Mouse (Mus musculus) heart, embryonic 16.5 days (tissue): Measurements from ENCODE around the gene Slc10a6. TPM values are rescaled to one million over a fixed set of nuclear protein-coding genes. Genes with fewer than 3 reads are reported as not detected.

Experiments
- ATAC-seq: fragments of 200-750 bp; cut with Nextera tagmentation; replicated peaks from 2 replicates; pipeline ENCODE4 v1.8.0; 2017; ENCODE audit warnings: moderate number of reproducible peaks; ENCODE audit not compliant: insufficient read depth, low FRiP score; ENCODE audit errors: extremely low read depth
- H3K27ac ChIP-seq: fragments of 300-500 bp; sonication (generic); 2 replicates; pipeline ENCODE4 v1.5.1; 2014; ENCODE audit warnings: mild to moderate bottlenecking, low read length, control low read depth, moderate library complexity
- H3K27me3 ChIP-seq: fragments of 300-500 bp; sonication (generic); 2 replicates; pipeline ENCODE4 v1.6.1; 2014; ENCODE audit warnings: low read length, mixed read lengths; ENCODE audit not compliant: control insufficient read depth, insufficient read depth
- H3K36me3 ChIP-seq: fragments of 300-500 bp; sonication (generic); 2 replicates; pipeline ENCODE4 v1.6.1; 2014; ENCODE audit not compliant: control insufficient read depth, insufficient read depth
- H3K4me1 ChIP-seq: fragments of 300-500 bp; sonication (generic); 2 replicates; pipeline ENCODE4 v1.6.1; 2014; ENCODE audit warnings: low read length, mixed read lengths; ENCODE audit not compliant: control insufficient read depth, insufficient read depth
- H3K4me2 ChIP-seq: fragments of 300-500 bp; sonication (generic); 2 replicates; pipeline ENCODE4 v1.6.1; 2014; ENCODE audit warnings: low read depth, mild to moderate bottlenecking, control low read depth, low read length
- H3K4me3 ChIP-seq: fragments of 300-500 bp; sonication (generic); 2 replicates; pipeline ENCODE4 v1.5.1; 2014; ENCODE audit warnings: mild to moderate bottlenecking, control low read depth, low read length
- H3K9ac ChIP-seq: fragments of 300-500 bp; sonication (generic); 2 replicates; pipeline ENCODE4 v1.6.1; 2014; ENCODE audit warnings: low read length, control low read depth
- H3K9me3 ChIP-seq: fragments of 300-500 bp; sonication (generic); replicated peaks from 2 replicates; pipeline ENCODE4 v1.6.1; 2016; ENCODE audit warnings: low read length; ENCODE audit not compliant: control insufficient read depth
- WGBS: fragments of 180-500 bp; shearing (Covaris S2); extraction: QIAGEN DNeasy Blood & Tissue Kit; methylation state at CpG from one replicate; pipeline ENCODE4 v1.1.7; 2014; 5-methylcytosine and 5-hydroxymethylcytosine counted together
- polyA plus RNA-seq: library from polyadenylated mRNA; unstranded; fragments of >200 nt; fragmentation: Nextera tagmentation; extraction: Ambion mirVana; gene quantifications from 2 replicates; pipeline ENCODE4 v1.2.1, GENCODE M21; 2015

Gene Slc10a6
- polyA plus RNA-seq, 1 experiment from 2014 or later: 2.2 TPM

DNA sequence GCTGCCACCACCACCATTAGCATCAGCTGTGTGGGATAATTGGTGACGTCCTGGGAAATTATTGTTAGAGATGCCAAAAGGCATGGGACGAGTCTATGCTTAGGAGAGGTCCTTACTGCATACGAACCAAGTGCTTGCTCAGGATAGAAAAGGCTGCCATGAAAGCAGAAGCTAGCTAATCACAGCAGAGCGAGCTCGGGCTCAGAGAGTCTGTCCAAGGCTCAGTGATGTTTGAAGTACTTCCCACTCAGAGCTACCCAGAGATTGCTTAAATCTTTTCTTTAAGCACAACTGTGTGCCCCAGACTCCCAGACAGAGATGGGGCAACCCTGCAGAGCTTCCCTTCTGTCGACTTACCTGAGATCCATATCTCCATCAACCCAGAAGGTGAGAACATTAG lies 704 bp downstream of the Slc10a6 start:
- H3K27ac ChIP-seq: peak overlapping the region; percentile 91; the same call in 1 of the 2 replicates

DNA sequence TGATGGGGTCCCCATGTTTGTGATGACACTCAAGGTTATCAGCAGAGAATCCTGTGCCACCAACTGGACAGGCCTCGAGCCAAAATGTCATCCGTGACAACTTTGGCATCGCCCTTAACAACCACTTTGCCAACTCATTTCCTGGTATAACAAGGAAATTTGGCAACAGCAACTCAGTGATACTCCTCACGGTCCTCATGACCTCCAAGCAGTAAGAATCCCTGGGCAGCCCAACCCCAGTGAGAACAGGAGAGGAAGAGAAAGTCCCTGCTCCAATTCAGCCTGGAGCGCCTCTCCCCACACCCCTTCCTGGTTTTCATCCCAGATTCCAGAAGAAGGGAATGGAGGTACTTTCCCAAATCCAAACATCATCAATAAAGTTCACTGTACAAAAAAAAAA lies 4.4 kb downstream of the Slc10a6 start:
- no peaks in the 10 kb centered on the region for H3K27me3 ChIP-seq
- no peak overlapping the region for H3K27ac ChIP-seq
- peaks cover 41% of the 10 kb centered on the region for H3K4me1 ChIP-seq
- no peak for ATAC-seq
- H3K9ac ChIP-seq: no peak overlapping the region
- H3K4me2 ChIP-seq: no peak overlapping the region
- WGBS: 79% methylated on average over 5 of the region's 5 CpGs
- no peaks in the 10 kb centered on the region for H3K9me3 ChIP-seq
- no peak overlapping the region for H3K4me3 ChIP-seq
- no peaks in the 10 kb centered on the region for H3K36me3 ChIP-seq

More for the DNA sequence above, 704 bp downstream of the Slc10a6 start:
- H3K4me1 ChIP-seq: peaks cover 28% of the 10 kb centered on the region
- no peaks in the 10 kb centered on the region for H3K27me3 ChIP-seq
- no peaks in the 10 kb centered on the region for H3K36me3 ChIP-seq
- H3K4me3 ChIP-seq: no peak overlapping the region
- no peak for ATAC-seq
- WGBS: 68% methylated on average over 6 of the region's 6 CpGs
- H3K4me2 ChIP-seq: peak overlapping the region; percentile 49; the same call in 1 of the 2 replicates
- no peaks in the 10 kb centered on the region for H3K9me3 ChIP-seq
- no peak overlapping the region; the same call in 1 of the 2 replicates for H3K9ac ChIP-seq

- no peak overlapping the region for H3K4me2 ChIP-seq
- no peak overlapping the region for H3K4me3 ChIP-seq
- peaks cover 25% of the 10 kb centered on the region for H3K4me1 ChIP-seq
- H3K27me3 ChIP-seq: no peaks in the 10 kb centered on the region
- no peaks in the 10 kb centered on the region for H3K9me3 ChIP-seq
- H3K36me3 ChIP-seq: no peaks in the 10 kb centered on the region
- no peak overlapping the region for H3K9ac ChIP-seq
- no peak overlapping the region for H3K27ac ChIP-seq
- ATAC-seq: no peak
- 73% methylated on average over 5 of the region's 5 CpGs for WGBS
Observed at GRCm38 (mm10) chr5:103622321-103622720, 6.9 kb downstream of the Slc10a6 start.

DNA sequence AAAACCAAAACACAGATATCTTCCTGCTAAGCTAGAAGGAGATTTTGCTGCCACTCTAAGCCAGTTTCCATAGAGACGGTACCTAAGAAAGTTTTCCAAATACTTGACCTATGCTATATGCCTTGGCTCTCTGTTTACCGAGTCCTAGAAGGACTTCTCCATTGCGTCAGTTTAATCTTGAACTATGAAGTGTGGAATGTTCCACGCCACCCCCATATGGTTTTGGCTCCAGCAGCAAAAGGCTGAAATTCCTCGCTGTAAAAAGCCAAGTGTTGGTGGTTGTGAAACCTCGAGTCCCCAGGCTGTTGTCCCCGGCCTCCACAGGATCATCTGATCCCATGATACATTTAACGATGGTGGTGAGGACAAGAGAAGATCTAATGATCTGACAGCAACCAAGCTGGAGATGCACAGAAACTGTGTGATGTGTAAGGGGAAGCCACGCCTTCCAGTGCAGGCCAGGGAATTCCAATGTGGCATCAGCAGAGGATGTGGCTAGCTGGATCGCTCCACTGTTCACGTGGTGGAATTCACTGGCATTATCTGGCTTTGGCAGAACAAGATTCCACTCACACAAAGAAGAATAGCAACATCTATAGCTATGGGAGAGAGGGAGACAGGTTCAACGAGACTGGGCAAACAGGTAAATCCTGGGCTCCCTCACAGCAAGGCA lies 8.8 kb downstream of the Slc10a6 start:
- Histone ChIP-seq H3K9ac (no peak overlapping the region), H3K27ac (peak overlapping the region; percentile 73), H3K9me3 (no peaks in the 10 kb centered on the region), H3K27me3 (no peaks in the 10 kb centered on the region), H3K4me3 (no peak overlapping the region), H3K4me1 (peaks cover 22% of the 10 kb centered on the region), H3K36me3 (no peaks in the 10 kb centered on the region), H3K4me2 (peak overlapping the region; percentile 18)
- peak; percentile 75 for ATAC-seq
- 34% methylated on average over 12 of the region's 12 CpGs for WGBS

DNA sequence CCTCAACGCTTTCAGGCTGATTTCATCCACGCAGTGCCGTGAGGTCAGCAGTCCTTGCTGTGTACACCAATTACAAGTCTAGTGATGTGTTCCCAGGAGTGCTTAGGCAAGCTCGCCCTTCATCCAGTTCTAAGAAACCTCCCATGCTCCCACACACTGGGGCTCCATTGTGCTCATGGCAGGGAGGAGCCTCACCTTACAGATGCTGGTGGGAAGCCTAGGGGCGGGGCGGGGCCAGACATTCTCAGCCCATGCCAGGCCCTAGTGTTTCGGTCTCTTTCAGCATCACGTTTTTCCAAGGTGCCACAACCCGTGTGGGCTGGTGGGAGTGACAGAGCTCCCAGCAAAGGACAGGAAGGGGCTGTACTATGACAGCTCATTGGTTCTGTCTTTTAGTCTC lies 12.0 kb downstream of the Slc10a6 start:
- no peak for ATAC-seq
- Histone ChIP-seq H3K9ac (no peak overlapping the region), H3K27me3 (no peaks in the 10 kb centered on the region), H3K4me3 (no peak overlapping the region), H3K27ac (no peak overlapping the region), H3K9me3 (no peaks in the 10 kb centered on the region), H3K4me1 (peaks cover 21% of the 10 kb centered on the region), H3K4me2 (no peak overlapping the region), H3K36me3 (no peaks in the 10 kb centered on the region)
- 84% methylated on average over 9 of the region's 9 CpGs for WGBS

DNA sequence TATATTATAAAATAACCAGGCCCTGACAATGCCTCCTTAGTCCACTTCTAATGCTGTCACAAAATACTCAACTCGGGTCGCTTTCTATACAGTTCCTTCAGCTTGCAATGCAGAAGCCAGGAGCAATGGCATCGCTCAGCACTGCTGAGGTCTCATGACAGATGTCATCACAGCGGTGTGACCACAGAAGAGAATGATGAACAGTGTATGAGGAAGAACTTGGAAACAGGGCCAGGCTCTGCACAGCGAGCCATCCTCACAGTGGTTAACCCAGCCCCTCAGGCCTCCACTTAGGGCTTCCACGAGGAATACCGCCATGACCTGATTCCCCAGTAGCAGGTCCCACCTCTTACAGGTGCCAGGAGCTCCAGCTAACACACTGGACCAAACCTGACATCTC lies 14.8 kb downstream of the Slc10a6 start:
- Histone ChIP-seq H3K36me3 (no peaks in the 10 kb centered on the region), H3K9me3 (no peaks in the 10 kb centered on the region), H3K4me3 (no peak overlapping the region), H3K27ac (no peak overlapping the region), H3K9ac (no peak overlapping the region), H3K4me2 (no peak overlapping the region), H3K4me1 (no peaks in the 10 kb centered on the region), H3K27me3 (no peaks in the 10 kb centered on the region)
- WGBS: 79% methylated on average over 7 of the region's 7 CpGs
- ATAC-seq: no peak

DNA sequence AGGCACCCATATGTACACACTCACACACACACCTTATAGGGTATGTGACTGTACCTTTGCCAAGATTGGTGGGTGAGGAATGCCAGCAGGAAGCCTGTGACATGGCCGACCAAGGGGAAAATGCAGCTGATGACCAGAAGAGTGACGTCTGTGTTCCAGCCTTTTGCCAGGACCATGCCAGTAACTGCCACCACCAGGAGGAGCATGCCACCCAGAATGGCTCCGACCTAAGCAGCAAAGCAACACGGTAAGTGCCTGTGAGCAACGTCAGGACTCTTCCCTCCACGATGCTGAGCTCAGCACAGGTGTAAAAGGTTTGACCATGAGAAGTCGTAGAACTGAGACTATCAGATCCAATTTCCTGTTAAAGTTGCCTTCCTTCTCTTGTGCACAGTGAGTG lies 16.9 kb downstream of the Slc10a6 start:
- H3K4me3 ChIP-seq: no peak overlapping the region
- H3K4me1 ChIP-seq: no peaks in the 10 kb centered on the region
- WGBS: 68% methylated on average over 7 of the region's 7 CpGs
- no peak for ATAC-seq
- no peaks in the 10 kb centered on the region for H3K9me3 ChIP-seq
- no peak overlapping the region for H3K27ac ChIP-seq
- no peak overlapping the region for H3K4me2 ChIP-seq
- no peak overlapping the region for H3K9ac ChIP-seq
- no peaks in the 10 kb centered on the region for H3K36me3 ChIP-seq
- H3K27me3 ChIP-seq: no peaks in the 10 kb centered on the region

- no peaks in the 10 kb centered on the region for H3K9me3 ChIP-seq
- no peaks in the 10 kb centered on the region for H3K36me3 ChIP-seq
- 78% methylated on average over 10 of the region's 10 CpGs for WGBS
- no peak overlapping the region for H3K9ac ChIP-seq
- H3K4me3 ChIP-seq: no peak overlapping the region
- 0 out of 2 replicates have a peak, but pooled peaks have one; percentile 45 for ATAC-seq
- H3K27me3 ChIP-seq: no peaks in the 10 kb centered on the region
- H3K27ac ChIP-seq: no peak overlapping the region
- no peaks in the 10 kb centered on the region for H3K4me1 ChIP-seq
- no peak overlapping the region for H3K4me2 ChIP-seq
Observed at GRCm38 (mm10) chr5:103610856-103611472, 18.2 kb downstream of the Slc10a6 start.

- Histone ChIP-seq H3K4me3 (no peak overlapping the region), H3K4me1 (no peaks in the 10 kb centered on the region), H3K36me3 (no peaks in the 10 kb centered on the region), H3K9me3 (no peaks in the 10 kb centered on the region), H3K4me2 (no peak overlapping the region), H3K9ac (no peak overlapping the region), H3K27me3 (no peaks in the 10 kb centered on the region), H3K27ac (no peak overlapping the region)
- ATAC-seq: no peak
- 48% methylated on average over 5 of the region's 5 CpGs for WGBS
Observed at GRCm38 (mm10) chr5:103610148-103610547, 19.1 kb downstream of the Slc10a6 start.
